Mouse (Mus musculus) small intestine, adult 2 months (tissue): Measurements from ENCODE around the gene Scd4. TPM values are rescaled to one million over a fixed set of nuclear protein-coding genes. Genes with fewer than 3 reads are reported as not detected.
"Not testable (repeated sequence)": the region's sequence is repeated elsewhere in the genome, so short reads cannot be mapped to it uniquely, and the experiment has no call there.

Experiments
- H3K27ac ChIP-seq: fragments of 200-500 bp; 2 replicates; pipeline ENCODE4 v1.5.1; 2012; ENCODE audit warnings: low read depth, low read length, control low read depth, inconsistent platforms; ENCODE audit not compliant: insufficient read depth
- H3K27me3 ChIP-seq: fragments of 200-500 bp; 2 replicates; pipeline ENCODE4 v1.6.1; 2012; ENCODE audit warnings: mild to moderate bottlenecking, moderate library complexity, low read length, inconsistent platforms; ENCODE audit not compliant: control insufficient read depth, insufficient read depth
- H3K36me3 ChIP-seq: fragments of 200-500 bp; 2 replicates; pipeline ENCODE4 v1.6.1; 2012; ENCODE audit warnings: mild to moderate bottlenecking, low read length, control low read depth, inconsistent platforms; ENCODE audit not compliant: control insufficient read depth, insufficient read depth
- H3K4me1 ChIP-seq: fragments of 200-500 bp; 2 replicates; pipeline ENCODE4 v1.6.1; 2012; ENCODE audit warnings: low read length, inconsistent platforms, mixed read lengths; ENCODE audit not compliant: control insufficient read depth, insufficient read depth, insufficient read length
- H3K4me3 ChIP-seq: fragments of 200-500 bp; 2 replicates; pipeline ENCODE4 v1.5.1; 2012; ENCODE audit warnings: low read depth, mild to moderate bottlenecking, control low read depth, inconsistent platforms, low read length, moderate library complexity
- CTCF ChIP-seq: fragments of 200-500 bp; IDR thresholded peaks from 2 replicates; pipeline ENCODE4 v1.5.1; 2012; ENCODE audit warnings: low read depth, mild to moderate bottlenecking, control low read depth, inconsistent platforms, low read length, moderate library complexity, mixed read lengths; ENCODE audit not compliant: insufficient replicate concordance, insufficient read length; ENCODE audit errors: extremely low read depth
- POLR2A ChIP-seq: fragments of 200-500 bp; IDR thresholded peaks from 2 replicates; pipeline ENCODE4 v1.6.1; 2012; ENCODE audit warnings: low read depth, mild to moderate bottlenecking, control low read depth, inconsistent platforms, low read length, moderate library complexity
- WGBS: fragments of 180-500 bp; shearing (Covaris S2); methylation state at CpG from one replicate; pipeline ENCODE4 v1.1.7; 2018; 5-methylcytosine and 5-hydroxymethylcytosine counted together
- polyA plus RNA-seq: library from polyadenylated mRNA; depleted of rRNA; stranded (reverse); fragments of >200 nt; gene quantifications from 2 replicates; pipeline ENCODE4 v1.2.3, GENCODE M21; 2012

The Scd4 gene
- polyA plus RNA-seq, 1 experiment: 0.22 TPM

GRCm38 (mm10) chr19:44318545-44318944, 14.3 kb upstream of the Scd4 start:
- H3K27ac ChIP-seq: no peak overlapping the region
- H3K4me3 ChIP-seq: no peak overlapping the region
- peaks cover 2% of the 10 kb centered on the region; the same call in 1 of the 2 replicates for H3K4me1 ChIP-seq
- H3K27me3 ChIP-seq: no peaks in the 10 kb centered on the region
- H3K36me3 ChIP-seq: no peaks in the 10 kb centered on the region
- TF ChIP-seq CTCF (no peak), POLR2A (no peak)

- TF ChIP-seq CTCF (no peak), POLR2A (no peak)
- Histone ChIP-seq H3K4me1 (no peaks in the 10 kb centered on the region), H3K27me3 (no peaks in the 10 kb centered on the region), H3K36me3 (no peaks in the 10 kb centered on the region), H3K4me3 (no peak overlapping the region), H3K27ac (no peak overlapping the region)
- 91% methylated on average over 3 of the region's 3 CpGs for WGBS
Observed at GRCm38 (mm10) chr19:44320316-44320715, 12.6 kb upstream of the Scd4 start.

GRCm38 (mm10) chr19:44321201-44321600, 11.7 kb upstream of the Scd4 start:
- WGBS: 66% methylated on average over 4 of the region's 4 CpGs
- no peaks in the 10 kb centered on the region for H3K36me3 ChIP-seq
- no peaks in the 10 kb centered on the region for H3K27me3 ChIP-seq
- no peaks in the 10 kb centered on the region for H3K4me1 ChIP-seq
- no peak overlapping the region for H3K27ac ChIP-seq
- TF ChIP-seq POLR2A: no peak
- TF ChIP-seq CTCF: no peak
- H3K4me3 ChIP-seq: no peak overlapping the region

GRCm38 (mm10) chr19:44321631-44322030, 11.3 kb upstream of the Scd4 start:
- Histone ChIP-seq H3K4me1 (no peaks in the 10 kb centered on the region), H3K27ac (no peak overlapping the region), H3K27me3 (no peaks in the 10 kb centered on the region), H3K4me3 (no peak overlapping the region), H3K36me3 (no peaks in the 10 kb centered on the region)
- TF ChIP-seq POLR2A (no peak), CTCF (no peak)
- 33% methylated on average over 2 of the region's 2 CpGs for WGBS

GRCm38 (mm10) chr19:44329566-44329965, 3.3 kb upstream of the Scd4 start:
- WGBS: 47% methylated on average over 2 of the region's 2 CpGs
- TF ChIP-seq POLR2A: no peak
- no peak for TF ChIP-seq CTCF
- no peaks in the 10 kb centered on the region for H3K27me3 ChIP-seq
- no peaks in the 10 kb centered on the region for H3K36me3 ChIP-seq
- no peak overlapping the region for H3K27ac ChIP-seq
- H3K4me3 ChIP-seq: no peak overlapping the region
- no peaks in the 10 kb centered on the region for H3K4me1 ChIP-seq

GRCm38 (mm10) chr19:44331128-44331527, 1.8 kb upstream of the Scd4 start:
- not testable (repeated sequence) for H3K27ac ChIP-seq, H3K36me3 ChIP-seq, H3K27me3 ChIP-seq, H3K4me1 ChIP-seq, H3K4me3 ChIP-seq
- 98% methylated on average over 1 of the region's 1 CpGs for WGBS

GRCm38 (mm10) chr19:44331911-44332310, 981 bp upstream of the Scd4 start:
- H3K4me3 ChIP-seq: no peak overlapping the region
- H3K27ac ChIP-seq: no peak overlapping the region
- WGBS: 63% methylated on average over 5 of the region's 5 CpGs
- no peaks in the 10 kb centered on the region for H3K4me1 ChIP-seq
- no peaks in the 10 kb centered on the region for H3K36me3 ChIP-seq
- TF ChIP-seq CTCF (no peak), POLR2A (no peak)
- no peaks in the 10 kb centered on the region for H3K27me3 ChIP-seq

DNA sequence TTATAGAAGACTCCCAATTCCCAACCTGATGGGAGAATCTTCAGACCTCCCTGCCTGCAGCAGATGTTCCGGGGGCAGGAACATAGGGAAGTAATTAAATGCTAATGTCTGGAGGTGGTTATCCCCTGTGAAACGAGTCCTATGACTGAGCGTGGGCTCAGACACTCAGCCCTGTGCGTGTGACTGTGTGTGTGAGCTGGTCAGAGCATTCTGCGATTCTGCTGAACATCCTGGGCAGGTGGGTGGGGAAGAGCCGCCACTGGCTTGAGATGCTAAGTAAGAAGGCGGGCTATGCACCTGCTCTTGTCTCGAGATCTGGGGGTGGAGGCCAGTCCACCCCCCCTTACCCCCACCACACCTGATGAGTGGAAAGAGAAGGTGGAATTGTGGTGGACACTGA, 566 bp upstream of the Scd4 start:
- 70% methylated on average over 8 of the region's 8 CpGs for WGBS
- Histone ChIP-seq H3K4me3 (no peak overlapping the region), H3K36me3 (no peaks in the 10 kb centered on the region), H3K27ac (no peak overlapping the region), H3K4me1 (no peaks in the 10 kb centered on the region), H3K27me3 (no peaks in the 10 kb centered on the region)
- TF ChIP-seq CTCF (no peak), POLR2A (no peak)
